Mouse (Mus musculus): Measurements from ENCODE around the gene Phyhd1.
A peak's percentile ranks its signal among the peaks of the same experiment; 100 is the strongest.

The Phyhd1 gene

DNA sequence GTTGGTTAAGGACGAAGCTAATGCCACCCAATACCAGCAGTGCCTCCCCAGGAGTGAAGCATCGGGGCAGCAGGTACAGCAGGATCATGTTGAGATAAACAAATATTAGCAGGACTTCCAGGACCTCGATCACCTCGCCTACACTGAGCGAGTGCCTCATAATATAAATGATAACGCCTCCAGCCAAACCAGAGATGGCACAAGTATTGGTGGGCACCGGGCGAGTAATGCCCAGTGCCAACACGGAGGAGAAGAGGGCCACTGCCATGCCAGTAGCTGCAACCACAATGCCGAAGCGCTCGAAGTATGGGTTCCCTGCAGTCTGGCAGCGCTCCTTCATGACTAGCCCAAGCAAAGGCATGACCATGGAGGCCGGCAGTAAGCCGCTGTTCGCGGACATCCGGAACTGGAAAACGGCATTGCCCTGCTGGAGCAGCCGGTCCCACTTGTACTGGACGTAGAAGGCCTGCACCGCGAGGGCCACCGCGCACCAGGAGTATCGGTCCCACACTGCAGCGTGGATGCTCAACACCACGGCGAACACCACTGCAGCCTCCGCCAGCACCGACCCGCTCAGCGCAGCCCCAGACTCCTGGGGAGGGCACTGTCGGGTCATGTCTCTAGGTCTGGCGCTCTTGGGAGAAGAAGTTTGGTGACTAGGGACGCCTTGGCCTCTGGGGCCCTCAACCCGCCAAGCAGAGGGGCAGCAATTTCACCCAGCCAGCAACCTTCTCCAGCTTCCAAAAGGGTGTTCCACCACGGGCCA lies 19.6 kb downstream of the Phyhd1 start:
- DNase-seq, result peak; percentile 26

DNA sequence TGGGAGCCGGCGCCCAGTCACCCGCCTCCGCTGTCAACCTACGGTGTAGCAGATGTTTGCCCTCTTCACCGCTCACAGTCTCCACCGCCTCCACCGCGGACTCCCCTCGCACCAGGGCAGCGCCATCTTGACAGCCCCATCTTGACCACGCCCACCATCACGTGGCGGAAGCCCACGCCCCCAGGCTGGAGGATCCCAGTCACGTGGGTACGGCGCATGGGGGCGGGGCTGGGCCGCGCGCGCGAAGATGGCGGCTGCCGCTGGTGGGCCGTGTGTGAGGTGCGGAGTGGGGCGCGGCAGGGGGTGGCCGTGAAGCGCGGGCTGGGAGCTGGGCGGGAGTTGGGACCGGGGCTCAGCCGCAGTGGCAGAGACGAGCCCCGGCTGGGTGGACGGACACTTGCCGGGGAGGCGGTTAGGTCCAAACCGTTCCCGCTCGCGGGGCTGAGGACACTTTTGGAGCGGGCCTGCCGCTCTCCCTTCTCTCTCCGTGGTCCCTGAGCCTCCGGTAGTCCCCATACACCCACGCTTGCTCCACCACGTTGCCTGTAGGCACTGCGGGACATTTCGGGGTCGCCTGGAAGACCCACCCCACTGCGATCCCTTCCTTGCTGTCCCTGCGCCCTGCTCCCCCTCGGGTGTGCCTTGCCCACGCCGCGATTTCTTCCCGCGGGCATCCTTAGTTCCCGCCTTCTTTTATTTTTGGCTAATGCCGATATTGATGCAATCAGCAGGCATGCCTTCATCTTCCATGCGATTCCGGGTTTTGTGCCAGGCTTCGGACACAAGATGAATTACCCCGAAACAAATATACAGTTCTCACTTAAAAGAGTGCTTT lies 20.4 kb downstream of the Phyhd1 start, which contains the start of the genes Dolk and Nup188:
TSS of gene Dolk (minus strand) at position 143 of the 835 bp plus-strand sequence.
TSS of gene Nup188 (plus strand) at position 206 of the 835 bp plus-strand sequence.
- peak; percentile 98 for DNase-seq

DNA sequence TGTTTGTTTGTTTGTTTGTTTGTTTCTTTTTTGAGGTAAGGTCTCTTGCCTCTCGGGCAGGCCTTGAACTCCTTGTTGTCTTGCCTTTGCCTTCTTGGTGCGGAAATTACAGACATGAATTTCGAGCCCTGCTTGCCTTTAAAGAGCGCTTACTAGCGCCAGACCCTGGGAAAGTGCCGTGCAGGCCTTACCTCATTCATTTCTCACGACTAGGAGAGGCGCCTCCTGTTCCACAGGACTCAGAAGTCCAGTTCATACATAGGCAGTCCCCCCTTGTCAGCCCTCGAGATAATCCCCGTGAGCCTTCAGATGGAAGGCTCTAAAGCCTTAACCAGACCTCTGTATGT lies 21.0 kb downstream of the Phyhd1 start:
- peak; percentile 42 for DNase-seq

DNA sequence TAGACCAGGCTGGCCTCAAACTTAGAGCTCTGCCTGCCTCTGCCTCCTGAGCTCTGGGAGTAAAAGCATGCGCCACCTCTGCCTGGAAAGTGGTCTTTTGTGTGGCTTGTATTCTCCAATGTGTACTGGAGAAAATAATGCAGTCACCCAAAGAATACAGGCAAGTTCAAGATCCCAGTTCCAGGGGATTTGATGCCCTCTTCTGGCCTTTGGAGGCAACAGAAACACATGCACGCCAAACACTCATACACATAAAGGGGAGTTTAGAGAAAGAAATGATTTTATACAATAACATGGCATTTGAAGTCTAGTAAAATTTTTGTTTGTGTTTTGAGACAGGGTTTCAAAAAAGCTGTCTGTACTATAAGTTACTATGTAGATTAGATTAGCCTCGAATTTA lies 33.5 kb downstream of the Phyhd1 start:
- no peak for DNase-seq

DNA sequence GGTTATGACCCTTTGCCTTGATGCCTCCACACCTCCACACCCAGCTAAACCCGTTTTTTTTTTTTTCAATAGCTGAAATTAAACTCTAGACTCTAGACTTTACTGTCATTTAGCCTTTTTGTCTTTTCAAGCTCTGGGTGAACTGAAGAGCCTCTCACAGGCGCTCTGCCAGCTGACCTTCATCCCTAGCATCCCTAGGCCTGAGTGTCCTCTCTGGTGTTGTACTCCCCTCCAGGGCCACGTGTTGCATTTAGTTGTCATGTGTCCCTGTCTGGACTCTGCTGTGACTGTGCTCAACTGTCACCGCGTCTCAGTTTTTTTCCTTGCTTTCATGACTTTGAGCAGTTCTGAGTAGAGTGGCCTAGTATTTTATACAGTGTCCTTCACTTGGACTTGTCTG lies 34.0 kb downstream of the Phyhd1 start:
- no peak for DNase-seq

DNA sequence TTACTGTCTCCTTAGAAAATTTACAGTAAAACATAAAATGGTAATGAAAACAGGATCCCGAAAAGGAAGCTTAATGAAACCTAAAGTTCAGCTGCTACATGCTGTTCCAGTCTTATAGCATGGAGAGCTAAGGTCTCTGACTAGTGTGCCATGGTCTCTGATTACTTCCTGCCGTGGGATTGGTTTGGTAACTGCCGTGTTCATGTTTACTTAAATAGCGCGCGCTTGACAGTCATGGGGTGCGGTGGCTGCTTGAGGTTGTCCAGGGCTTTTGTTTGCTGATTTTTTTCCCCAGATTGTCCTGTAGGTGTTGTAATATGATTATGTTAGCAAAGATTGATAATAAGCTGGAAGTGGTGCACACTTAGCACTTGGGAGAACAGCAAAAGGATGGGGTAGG lies 40.1 kb downstream of the Phyhd1 start:
- DNase-seq, result no peak

DNA sequence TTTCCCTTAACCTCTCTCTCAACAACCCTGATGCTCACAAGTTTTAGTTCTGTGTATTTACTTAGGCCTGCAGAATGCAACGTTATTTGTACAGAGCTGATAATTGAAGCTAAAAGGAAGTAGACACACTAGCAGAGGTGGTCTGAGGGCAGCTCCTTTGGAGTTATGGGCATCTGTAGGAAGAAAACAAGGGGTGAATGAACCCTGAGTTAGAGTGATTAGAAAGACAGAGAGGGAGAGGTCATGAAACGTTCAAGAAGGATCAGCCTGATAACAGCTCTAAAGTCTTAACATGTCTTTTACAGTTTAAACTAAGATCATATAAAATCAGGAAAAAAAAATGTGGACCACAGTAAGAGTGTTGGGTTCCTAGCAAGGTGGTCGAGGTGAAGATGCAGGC lies 43.3 kb downstream of the Phyhd1 start:
- no peak for DNase-seq

DNA sequence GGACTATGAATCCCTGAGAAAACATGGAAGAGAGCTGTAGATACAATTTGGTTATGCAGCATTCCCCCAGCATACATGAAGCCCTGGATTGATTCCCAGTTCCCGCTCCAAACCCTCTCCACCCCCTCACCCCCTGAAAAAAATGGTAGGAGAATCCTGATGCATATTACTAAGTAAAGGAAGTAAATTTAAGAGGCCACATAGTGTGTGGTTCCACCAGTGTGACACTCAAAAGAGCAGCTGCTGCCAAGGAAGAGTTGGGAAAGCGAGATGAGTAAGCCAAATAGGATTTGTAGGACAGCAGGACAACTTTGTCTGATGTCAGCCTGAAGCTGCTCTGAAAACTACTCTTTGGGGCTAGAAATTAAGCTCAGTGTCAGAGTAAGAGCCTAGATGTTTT lies 45.5 kb downstream of the Phyhd1 start:
- DNase-seq, result no peak

DNA sequence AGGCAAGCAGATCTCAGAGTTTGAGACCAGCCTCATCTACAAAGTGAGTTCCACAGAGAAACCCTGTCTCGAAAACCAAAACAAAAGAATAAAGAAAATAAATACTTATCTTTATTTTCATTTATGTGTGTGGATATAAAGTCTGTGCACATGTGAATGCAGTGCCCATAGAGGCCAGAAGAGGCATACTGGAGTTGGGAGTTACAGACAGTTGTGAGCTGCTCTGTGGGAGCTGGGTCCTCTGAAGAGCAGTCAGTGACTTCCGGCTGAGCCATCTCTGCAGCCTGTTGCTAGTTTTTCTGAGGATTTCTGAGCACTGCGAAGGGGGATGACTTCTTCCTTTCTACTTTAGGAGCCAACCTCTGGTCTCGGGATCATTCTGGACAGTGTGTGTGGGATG lies 50.1 kb downstream of the Phyhd1 start:
- no peak for DNase-seq

DNA sequence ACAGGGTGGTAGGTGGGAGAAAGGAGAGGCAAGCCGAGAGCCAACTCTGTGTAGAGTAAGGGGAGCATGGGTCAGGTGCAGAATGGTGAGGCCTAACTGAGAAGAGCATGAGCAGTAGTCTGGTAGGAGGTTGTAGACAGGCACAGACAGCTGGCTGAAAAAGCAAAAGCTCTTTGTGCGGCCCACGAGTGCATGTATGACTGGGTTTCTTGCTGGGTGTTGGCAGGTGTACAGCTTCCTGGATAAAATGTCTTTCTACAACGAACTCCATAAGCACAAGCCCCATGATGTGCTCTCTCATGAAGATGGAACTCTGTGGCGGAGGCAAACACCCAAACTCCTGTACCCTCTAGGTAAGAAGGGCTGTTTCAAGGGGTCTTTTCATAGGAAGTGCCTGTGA lies 51.0 kb downstream of the Phyhd1 start:
- no peak for DNase-seq

DNA sequence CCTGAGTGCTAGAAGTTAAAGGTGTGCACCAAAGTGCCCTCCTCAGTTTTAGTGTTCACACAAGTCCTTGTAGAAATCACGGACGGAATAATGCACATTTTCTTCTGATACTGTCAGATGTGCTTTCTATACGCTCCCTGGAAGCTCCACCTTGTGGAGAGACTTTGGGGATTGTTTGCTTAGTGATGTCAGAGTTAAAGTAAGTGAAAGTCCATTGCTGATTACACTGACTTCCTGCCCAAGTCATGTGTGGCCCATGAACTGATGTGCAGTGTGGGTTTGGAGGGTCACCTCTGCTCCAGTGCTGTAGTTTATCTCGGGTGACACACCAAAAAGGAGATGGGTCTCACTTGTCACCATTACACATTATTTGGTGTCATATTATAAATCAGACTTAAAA lies 53.3 kb downstream of the Phyhd1 start:
- DNase-seq, result no peak

DNA sequence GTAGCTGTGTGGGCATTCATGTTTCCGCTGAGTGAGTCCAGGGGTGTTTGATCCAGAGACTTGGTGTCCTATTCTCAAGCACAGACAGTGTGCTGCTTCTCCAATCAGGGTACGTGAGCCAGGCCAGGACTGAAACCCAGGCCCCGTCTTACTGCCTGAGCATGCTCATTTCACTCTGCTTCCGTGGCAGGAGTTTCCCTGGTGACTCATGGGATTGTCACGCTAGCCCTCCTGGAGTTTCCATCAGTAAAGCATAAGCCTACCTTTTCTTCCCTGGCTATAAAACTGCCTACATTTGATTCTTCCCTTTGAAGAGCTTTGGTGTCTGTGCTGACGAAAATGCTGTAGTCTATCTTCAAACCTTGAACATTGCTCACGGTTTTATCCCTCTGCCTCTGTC lies 57.1 kb downstream of the Phyhd1 start:
- no peak for DNase-seq

DNA sequence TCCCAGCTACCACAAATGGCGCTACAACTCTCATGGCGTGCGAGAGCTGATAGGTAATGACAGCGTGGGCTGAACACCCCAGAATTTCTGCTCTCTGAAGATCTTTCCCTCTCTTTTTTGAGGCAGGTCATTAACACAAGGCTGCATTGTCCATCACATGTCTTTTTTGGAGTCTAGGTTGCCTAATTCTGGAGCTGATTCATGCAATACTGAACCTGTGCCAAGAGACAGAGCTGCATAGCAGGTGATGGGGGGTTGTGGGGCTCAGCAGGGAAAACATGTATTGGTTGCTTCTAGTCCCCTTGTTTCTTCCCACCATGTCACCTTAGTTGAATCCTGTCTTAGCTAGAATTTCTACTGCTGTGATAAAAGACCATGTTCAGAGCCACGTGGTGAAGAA lies 59.3 kb downstream of the Phyhd1 start:
- DNase-seq, result no peak

DNA sequence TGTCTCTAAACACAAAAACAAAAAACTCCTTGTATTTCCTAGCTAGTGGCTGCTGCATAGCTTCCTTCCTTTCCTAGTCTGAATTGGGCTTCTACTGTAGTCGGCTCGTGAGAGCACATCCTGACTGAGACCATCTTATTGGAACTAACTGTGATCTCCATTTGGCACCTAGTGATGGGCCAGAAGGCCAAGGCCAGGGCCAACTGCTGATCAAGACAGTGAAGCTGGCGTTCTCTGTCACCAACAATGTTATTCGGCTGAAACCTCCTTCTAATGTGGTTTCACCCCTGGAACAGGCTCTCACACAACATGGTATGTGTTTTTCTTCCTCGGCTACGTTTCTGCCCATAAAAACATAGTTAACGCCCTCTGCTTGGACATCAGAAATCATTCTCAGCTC lies 61.3 kb downstream of the Phyhd1 start:
- DNase-seq, result no peak

DNA sequence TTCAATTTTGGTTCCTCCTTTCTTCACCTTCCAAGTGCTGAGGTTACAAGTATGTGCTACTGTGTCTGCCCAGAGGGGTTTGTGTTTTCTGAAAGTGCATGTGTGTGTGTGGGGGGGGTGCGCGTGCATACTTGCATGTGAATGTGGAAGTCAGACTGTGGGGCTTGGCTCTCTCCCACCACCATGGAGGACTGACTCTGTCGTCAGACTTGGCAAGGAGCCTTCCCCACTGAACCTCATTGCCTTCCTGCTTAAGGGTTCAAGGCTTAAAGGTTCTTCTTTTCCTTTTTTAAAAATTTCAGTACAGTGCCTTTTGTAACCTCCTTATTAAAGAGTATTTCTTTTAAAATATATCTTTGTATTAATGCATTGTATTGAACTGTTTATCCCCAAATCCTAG lies 62.8 kb downstream of the Phyhd1 start:
- DNase-seq, result no peak
